Mouse (Mus musculus) heart, postnatal 0 days (tissue): ENCODE results near the gene 4933424G06Rik.

Experiments used
- CTCF ChIP-seq: IDR thresholded peaks from 2 replicates; pipeline ENCODE4 v1.5.1; 2016; ENCODE audit warnings: antibody characterized with exemption, control low read depth, low read depth
- EP300 ChIP-seq: IDR thresholded peaks from 2 replicates; pipeline ENCODE4 v1.6.1; 2016; ENCODE audit warnings: antibody characterized with exemption, low read depth

GRCm38 (mm10) chr1:36761568-36761967, 51.6 kb downstream of the 4933424G06Rik start, which contains the start of gene Zap70:
- TF ChIP-seq EP300: no peak
- TF ChIP-seq CTCF: no peak
